Comparison of ENCODE assay signal across 17 mouse cellular contexts in genomic region chr9:14352337-14352736, GRCm38 (mm10).
"Had no signal": no experiment of that assay in that cellular context is flagged by ENCODE, and none has a peak within 500 bp of the region (broad histone marks: within the 10 kb centered on the region; RNA-seq: fewer than 3 reads in every experiment).

No protein-coding gene starts in this region.

- H3K9me3 ChIP-seq: lung, embryonic 15.5 days; megakaryocyte, embryonic 14.5 days; midbrain, embryonic 10.5 days; midbrain, embryonic 15.5 days; neural tube, embryonic 13.5 days had no signal

- DNase-seq: kidney, adult 2 months; kidney, postnatal 36 days; layer of hippocampus, postnatal 36 days; lung, adult 18-20 months; lung, postnatal 10 days; lung, postnatal 36 days; thymus, adult 18-20 months; thymus, postnatal 36 days had no signal

- H3K27me3 ChIP-seq: lung, embryonic 15.5 days; megakaryocyte, embryonic 14.5 days; midbrain, embryonic 15.5 days; neural tube, embryonic 13.5 days had no signal

- H3K4me3 ChIP-seq: left cerebral cortex, adult 2 months; lung, embryonic 15.5 days; megakaryocyte, embryonic 14.5 days; midbrain, embryonic 10.5 days; midbrain, embryonic 15.5 days; myocyte; neural tube, embryonic 13.5 days had no signal

- H3K4me1 ChIP-seq: lung, embryonic 15.5 days; midbrain, embryonic 10.5 days had no signal

- H3K27ac ChIP-seq: kidney, postnatal 0 days; left cerebral cortex, adult 2 months; liver, embryonic 14.5 days; lung, embryonic 15.5 days; midbrain, embryonic 10.5 days; midbrain, embryonic 15.5 days; neural tube, embryonic 13.5 days had no signal

- H3K36me3 ChIP-seq: lung, embryonic 15.5 days; midbrain, embryonic 10.5 days; midbrain, embryonic 15.5 days had no signal

- H3K9ac ChIP-seq: liver, embryonic 14.5 days; lung, embryonic 15.5 days; midbrain, embryonic 15.5 days; neural tube, embryonic 13.5 days had no signal

- ATAC-seq: midbrain, embryonic 15.5 days had no signal

- H3K4me2 ChIP-seq: lung, embryonic 15.5 days; midbrain, embryonic 15.5 days; neural tube, embryonic 13.5 days had no signal
